Mouse (Mus musculus): Measurements from ENCODE around the gene 9230102O04Rik. TPM values are rescaled to one million over a fixed set of nuclear protein-coding genes. Genes with fewer than 3 reads are reported as not detected.

9230102O04Rik gene
- polyA plus RNA-seq (2012; rRNA removed) = 15.6 and 15.8 TPM in 2 replicates

DNA sequence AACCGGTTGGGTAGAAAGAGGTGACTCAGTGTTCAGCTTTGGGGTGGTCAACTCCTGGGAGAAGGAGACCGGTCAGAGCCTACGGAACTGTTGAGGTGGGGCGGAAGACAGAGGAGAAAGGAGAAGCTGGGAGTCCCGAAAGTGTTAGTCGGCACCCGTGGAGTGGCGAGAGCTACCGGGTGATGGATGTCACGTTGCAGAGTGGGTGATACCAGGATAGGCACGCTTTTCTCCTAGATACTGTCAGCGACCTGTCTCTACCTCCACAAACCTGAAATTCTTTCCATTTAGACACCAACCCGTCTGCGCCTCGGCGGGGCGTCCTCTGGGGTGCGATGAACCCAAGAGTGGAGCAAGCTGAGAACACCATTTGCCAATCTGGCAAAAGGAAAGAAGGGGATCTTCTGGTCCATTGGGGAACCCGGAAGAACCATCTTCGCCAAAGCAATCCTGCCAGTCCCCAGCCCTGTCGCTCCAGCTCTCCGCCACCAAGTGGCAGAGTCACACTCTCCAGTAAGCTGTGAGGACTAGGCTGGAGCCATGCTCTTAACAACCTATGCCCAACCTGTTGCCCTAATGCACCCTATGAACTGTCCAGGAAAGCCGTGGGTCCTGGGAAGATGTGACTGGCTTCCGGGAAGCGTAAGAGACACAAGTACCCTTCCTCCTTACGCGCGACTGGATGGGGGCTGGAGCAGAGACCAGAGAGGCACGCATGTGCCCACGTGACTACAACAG lies at the start of gene 9230102O04Rik:
Gene 9230102O04Rik (minus strand): TSS at position 628 of the 738 bp plus-strand sequence.
- DNase-seq (ENCODE audit: low spot score) = no peak

DNA sequence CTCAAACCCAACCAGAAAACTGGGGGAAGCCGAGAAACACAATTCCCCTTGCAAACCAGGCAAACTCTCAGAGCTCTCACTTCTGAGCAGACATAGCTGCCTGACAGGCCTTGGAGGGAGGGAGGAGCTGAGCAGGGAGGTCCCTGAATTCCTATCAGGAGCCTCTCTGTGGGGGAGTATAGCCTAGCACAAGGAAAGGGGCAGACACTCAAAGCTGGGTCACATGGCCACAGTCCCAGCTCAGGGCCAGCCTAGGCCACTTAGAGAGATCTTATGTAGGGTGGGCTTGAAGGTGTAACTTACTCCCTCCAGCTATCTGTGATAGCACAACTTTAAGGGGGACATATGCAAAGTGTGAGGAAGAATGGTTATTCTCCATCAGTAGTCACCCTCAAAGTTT lies 46.6 kb upstream of the 9230102O04Rik start:
- DNase-seq (ENCODE audit: low spot score) = no peak

- DNase-seq (ENCODE audit: low spot score) = no peak
These were observed 37.6 kb upstream of the 9230102O04Rik start for GRCm38 (mm10) chr2:9926905-9927283.

DNA sequence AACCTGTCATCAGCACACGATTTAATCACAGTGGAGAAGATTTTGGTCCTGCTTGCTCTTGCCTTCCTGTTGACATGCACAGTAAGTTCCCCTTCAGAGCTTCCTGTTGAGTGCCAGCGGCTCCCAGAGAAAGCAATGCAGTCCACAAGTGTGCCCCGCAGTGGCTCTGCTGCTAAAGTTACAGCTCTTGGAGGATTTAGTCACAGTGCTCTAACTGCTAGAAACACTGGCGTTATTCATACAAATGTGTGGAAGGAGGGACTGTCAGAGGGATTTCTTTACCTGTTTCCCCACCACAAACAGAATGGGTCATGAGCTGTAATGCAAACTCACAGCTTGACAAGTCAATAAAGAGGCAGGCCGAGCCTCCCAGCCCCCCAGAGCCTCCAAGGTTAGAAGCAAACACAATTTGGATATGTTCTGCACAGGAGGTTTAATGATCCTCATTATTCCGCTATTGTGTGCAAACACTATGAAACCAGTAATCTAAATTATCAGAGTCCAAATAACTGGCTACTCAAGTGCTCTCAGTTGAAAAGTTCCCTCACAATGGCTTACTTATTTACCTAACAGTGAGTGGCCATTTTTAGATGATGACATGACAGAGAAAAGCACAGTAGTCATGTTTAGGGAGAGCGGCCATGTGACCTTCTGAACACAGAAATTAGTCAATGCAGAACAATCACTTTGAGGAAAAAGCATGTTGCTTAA lies 37.0 kb upstream of the 9230102O04Rik start:
- no peak for DNase-seq (ENCODE audit: low spot score)

GRCm38 (mm10) chr2:9918691-9919471 lies 29.5 kb upstream of the 9230102O04Rik start:
- DNase-seq (ENCODE audit: low spot score) = no peak

DNA sequence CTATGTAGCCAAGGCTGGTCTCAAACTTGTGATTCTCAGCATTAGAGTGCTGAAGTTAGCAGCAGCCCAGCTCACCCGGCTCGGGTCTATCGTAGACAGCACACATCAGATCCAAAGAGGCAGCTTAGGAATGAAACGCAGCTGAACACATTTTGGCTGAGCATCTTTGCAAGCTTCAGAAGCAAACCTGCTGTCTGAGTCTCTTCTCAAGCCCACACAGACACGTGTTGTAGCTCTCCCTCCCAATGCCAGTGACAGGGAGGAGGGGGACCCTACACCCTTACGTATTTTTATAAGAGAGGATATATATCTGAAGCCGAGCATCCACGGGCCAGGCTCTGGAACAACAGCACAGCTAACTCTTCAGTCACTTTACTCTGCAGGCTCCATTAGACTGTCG lies 28.3 kb upstream of the 9230102O04Rik start:
- no peak for DNase-seq (ENCODE audit: low spot score)

GRCm38 (mm10) chr2:9905995-9906394 lies 16.7 kb upstream of the 9230102O04Rik start:
- DNase-seq (ENCODE audit: low spot score) = no peak

GRCm38 (mm10) chr2:9903854-9904560 lies 14.7 kb upstream of the 9230102O04Rik start:
- no peak for DNase-seq (ENCODE audit: low spot score)

DNA sequence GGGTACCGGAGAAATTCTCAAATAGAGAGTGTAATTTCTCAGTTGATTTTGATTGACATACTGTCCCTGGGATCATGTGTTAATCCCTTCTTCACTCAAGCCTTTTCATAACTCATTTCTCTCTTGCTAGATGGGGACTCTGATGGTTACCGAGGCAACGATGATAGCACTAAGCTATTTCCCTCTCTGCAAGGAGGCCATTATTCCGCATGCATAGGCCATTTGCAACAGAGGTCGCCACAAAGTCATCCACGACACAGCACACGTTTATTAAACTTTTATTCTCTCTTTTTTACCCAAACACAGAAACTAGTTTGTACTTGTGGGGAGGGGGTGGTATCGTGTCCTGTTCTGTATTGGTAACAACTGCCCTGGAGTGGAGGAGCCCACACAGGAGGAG lies 8.5 kb upstream of the 9230102O04Rik start:
- DNase-seq (ENCODE audit: low spot score) = no peak

- DNase-seq (ENCODE audit: low spot score) = no peak
These were observed 6.9 kb upstream of the 9230102O04Rik start for GRCm38 (mm10) chr2:9896097-9896770.

DNA sequence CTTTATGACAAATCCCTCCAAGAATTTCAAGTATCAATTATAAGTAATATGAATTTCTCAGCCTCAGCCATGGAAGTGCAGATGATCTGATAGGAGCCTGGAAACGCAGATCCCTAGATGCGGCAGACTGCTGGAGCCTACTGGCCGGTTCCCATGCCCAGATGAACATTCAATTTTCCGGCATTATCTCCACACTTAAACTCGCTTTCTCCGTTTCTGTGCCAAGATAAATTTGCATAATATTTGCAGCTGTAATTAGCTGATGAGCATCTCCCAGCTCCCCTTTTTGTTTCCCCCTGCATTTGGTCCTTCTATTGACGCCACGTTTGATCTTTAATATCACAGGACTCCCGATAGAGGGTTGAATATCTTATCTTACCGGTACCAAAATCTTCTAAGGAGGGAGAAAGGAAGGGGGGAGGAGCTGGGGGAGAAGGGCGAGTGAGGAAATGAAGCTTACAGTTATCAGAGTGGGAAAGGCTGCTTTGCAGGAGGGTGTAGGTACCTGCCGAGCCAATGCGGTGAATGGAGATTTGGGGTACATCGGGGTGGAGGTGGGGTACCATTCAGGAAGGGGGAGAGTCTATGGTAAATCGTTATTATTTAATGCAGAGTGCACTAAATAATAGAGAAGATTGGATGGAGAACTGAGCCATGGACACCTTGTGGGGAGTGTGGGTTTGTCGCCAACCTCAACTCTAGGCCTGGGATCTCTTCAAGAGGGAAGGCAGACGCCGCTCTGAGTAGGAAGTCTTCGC lies 5.7 kb upstream of the 9230102O04Rik start:
- DNase-seq (ENCODE audit: low spot score) = no peak

- DNase-seq (ENCODE audit: low spot score) = no peak
These were observed 4.1 kb upstream of the 9230102O04Rik start for GRCm38 (mm10) chr2:9893272-9893953.

DNA sequence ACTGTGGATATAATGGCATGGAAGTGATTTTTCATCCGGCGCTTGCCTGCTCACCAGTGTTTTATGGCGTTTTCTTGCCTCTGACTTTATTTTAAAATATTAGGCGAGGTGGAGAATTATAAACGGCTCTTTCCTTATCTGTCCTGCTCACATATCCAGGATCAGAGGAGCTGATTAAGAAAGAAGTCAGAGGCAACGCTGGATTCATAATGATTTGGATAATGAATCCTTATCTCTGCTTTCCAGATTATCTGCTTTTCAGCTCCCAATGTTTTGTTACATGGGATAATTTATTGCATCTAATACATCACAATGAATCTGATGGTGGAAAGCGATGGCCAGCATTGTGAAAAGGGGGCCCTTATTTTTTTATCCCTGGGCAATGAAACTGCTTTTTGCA lies 3.2 kb upstream of the 9230102O04Rik start:
- no peak for DNase-seq (ENCODE audit: low spot score)

DNA sequence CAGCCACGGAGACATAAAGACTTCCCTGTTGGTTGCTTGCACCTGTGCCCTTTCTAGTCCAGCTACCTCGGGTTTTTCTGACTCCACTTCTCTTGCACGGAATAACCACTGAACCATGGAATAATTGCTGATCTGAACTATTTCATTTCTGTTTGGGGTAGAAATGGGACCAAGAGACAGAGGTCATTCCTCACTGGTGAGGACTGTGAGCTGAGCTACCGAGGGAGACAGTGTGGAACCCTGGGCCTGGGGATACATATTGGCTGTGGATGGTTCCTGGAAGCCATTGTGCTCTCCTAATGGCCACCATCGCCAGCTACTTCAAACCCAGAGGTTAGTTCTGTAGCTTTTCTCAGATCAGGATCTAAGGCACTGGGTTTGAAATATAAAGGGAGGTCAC lies 1.6 kb upstream of the 9230102O04Rik start:
- DNase-seq (ENCODE audit: low spot score) = no peak

- DNase-seq (ENCODE audit: low spot score) = no peak
These were observed 911 bp upstream of the 9230102O04Rik start for GRCm38 (mm10) chr2:9890251-9890650.

DNA sequence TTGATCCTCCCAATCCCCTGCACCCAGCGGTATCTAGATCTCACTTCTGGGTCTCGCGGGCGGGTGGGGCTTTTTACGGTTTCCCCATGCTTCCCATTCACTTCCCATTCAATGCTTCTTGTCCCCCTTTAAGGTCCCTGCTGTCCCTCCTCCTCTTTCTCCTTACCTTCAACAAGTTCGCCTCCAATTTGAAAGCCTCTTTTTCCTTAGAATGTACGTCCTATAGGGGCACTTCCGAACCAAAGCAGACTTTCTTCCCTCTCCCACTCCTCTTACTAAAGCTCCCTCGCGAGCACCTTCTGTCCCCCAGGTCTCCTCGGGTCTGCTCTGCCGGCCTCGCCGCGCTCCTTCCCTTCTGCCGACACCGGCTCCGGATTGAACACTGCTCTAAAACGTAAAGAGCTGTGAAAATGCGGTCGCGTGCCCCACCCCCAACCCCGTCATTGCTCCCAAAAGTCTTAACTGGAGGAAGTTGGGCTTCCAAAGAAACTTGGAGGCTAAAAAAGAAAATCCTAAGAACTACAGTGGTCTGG lies 377 bp upstream of the 9230102O04Rik start, which contains the start of gene Gata3:
Gene Gata3 (minus strand): TSS at position 384 of the 533 bp plus-strand sequence.
- DNase-seq (ENCODE audit: low spot score) = no peak

DNA sequence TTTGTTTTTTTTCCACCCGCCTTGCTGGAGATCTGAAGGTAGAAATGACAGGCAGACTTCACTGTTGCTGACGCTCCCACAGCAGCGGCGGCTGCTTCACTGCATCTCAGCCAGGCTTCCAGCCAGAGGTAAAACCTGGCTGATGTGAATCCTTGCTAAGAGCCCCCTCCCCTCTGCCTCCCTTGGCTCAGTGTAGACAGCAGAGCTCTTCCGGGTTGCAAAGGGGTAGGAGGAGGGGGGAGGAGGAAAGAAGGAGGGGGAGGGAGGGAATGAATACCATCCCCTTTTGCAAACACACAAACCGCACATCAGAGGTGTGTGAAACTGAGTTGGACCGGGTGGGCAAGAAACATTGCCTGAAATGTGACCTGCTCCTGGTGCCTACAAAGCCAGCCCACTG lies 1.7 kb downstream of the 9230102O04Rik start:
- DNase-seq (ENCODE audit: low spot score) = no peak

- no peak for DNase-seq (ENCODE audit: low spot score)
These were observed 2.3 kb downstream of the 9230102O04Rik start for GRCm38 (mm10) chr2:9886921-9887610.

- no peak for DNase-seq (ENCODE audit: low spot score)
These were observed 3.3 kb downstream of the 9230102O04Rik start for GRCm38 (mm10) chr2:9886031-9886430.

Measured in urinary bladder, adult 2 months (tissue).